Mouse (Mus musculus) gastrocnemius, adult 2 months (tissue): ENCODE data around the gene Parva. TPM values are rescaled to one million over a fixed set of nuclear protein-coding genes. Genes with fewer than 3 reads are reported as not detected.
A peak's percentile ranks its signal among the peaks of the same experiment; 100 is the strongest.

Experiments
- DNase-seq: peaks from one replicate; pipeline ENCODE4 v3.0.0; 2022
- H3K27ac ChIP-seq: fragments of 200-600 bp; 2 replicates; pipeline ENCODE4 v1.8.1; 2022; ENCODE audit warnings: mild to moderate bottlenecking
- H3K4me3 ChIP-seq: fragments of 200-600 bp; 2 replicates; pipeline ENCODE4 v1.8.1; 2022; ENCODE audit warnings: mild to moderate bottlenecking, moderate library complexity
- CTCF ChIP-seq: fragments of 200-600 bp; IDR thresholded peaks from 2 replicates; pipeline ENCODE4 v1.8.1; 2022; ENCODE audit warnings: antibody characterized with exemption, mild to moderate bottlenecking, moderate library complexity
- intact Hi-C: fragments of 180-260 bp; cut with DNase I; formaldehyde crosslinking; loops from one replicate; pipeline ENCODE4 v1.15.1; 2025
- long read RNA-seq, 2 experiments: library from polyadenylated mRNA; stranded (forward); transcript quantifications; one replicate each; pipeline ENCODE4 v2.0.0; 2021
- total RNA-seq, 2 experiments: library from RNA; stranded (reverse); gene quantifications; 2 replicates each; pipeline ENCODE4 v1.2.3; 2021

Gene Parva
- total RNA-seq: 10 to 100 TPM; 10.9 to 17.0 TPM
- long read RNA-seq, experiment 1, full-length matches to known transcripts: 11 of 15 reads
- long read RNA-seq, experiment 1, partial matches to known transcripts: 0 of 15 reads
- long read RNA-seq, experiment 1, other reads (novel, unspliced or antisense): 4 of 15 reads
- long read RNA-seq, experiment 2, full-length matches to known transcripts: 7 of 8 reads
- long read RNA-seq, experiment 2, partial matches to known transcripts: 0 of 8 reads
- long read RNA-seq, experiment 2, other reads (novel, unspliced or antisense): 1 of 8 reads

DNA sequence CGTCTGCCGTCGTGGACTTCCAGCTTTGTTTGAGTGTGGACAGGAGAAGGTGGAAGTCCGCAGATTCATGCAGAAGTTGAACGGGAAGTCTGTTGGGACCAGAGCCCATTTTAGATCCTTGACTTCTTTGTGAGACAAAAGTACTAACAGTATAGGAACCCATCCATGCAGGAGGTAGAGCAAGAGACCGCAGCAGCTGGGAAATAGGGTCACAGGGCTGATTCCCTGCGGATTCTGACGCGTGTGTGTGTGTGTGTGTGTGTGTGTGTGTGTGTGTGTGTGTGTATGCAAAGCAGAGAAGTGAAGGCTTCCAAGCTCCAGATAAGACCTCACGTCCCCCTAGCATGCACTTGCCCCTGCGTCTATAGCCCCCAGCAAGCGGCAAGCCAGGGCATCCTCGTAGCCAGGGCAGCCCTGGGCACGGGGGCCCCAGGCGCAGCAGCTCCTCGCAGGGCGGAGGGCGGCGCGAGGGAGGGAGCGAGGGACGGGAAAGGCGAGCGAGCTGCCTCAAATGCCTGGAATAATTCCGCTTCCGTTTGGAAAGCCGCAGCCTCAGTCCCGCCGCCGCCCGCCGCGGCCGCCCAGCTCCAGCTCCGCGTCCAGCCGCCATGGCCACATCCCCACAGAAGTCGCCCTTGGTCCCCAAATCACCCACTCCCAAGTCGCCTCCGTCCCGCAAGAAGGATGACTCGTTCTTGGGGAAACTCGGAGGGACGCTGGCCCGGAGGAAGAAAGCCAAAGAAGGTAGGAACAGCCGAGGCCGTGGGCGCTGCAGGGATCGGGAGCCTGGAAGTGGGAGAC is at the start of gene Parva:
Gene Parva, plus strand, starts transcription at position 149 of the 801 bp plus-strand sequence.
- Histone ChIP-seq H3K27ac (peak within 1 kb of the TSS; percentile 96), H3K4me3 (peak within 1 kb of the TSS; percentile 92)
- TF ChIP-seq CTCF: no peak
- peak; percentile 84 for DNase-seq
- intact Hi-C loops: no loop called here

DNA sequence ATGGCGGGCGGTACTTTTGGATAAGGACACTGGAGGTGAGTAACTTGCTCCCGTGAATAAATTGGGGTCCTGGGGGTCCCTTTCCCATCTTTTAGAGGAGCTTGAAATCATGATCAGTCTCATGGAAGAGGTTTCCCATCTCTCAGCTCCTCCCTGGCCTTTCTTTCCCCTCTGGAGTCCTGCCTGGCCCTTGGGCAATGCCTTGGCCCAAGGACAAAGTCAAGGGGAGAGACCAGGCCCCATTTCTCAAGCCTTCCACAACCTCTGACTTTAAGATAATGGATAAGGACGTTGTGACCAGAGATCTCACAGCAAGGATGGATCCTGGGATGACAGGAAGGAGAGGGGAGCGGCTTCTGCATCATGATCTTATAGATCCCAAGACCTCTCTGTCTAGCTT is 49.2 kb upstream of the Parva start:
- no peak overlapping the region for H3K4me3 ChIP-seq
- DNase-seq: no peak
- H3K27ac ChIP-seq: peak overlapping the region; percentile 12; the same call in 1 of the 2 replicates
- intact Hi-C loops: loop anchor here (5.0 kb wide), 1 partner anchor 489 kb away; no protein-coding TSS in a partner anchor
- TF ChIP-seq CTCF: no peak

DNA sequence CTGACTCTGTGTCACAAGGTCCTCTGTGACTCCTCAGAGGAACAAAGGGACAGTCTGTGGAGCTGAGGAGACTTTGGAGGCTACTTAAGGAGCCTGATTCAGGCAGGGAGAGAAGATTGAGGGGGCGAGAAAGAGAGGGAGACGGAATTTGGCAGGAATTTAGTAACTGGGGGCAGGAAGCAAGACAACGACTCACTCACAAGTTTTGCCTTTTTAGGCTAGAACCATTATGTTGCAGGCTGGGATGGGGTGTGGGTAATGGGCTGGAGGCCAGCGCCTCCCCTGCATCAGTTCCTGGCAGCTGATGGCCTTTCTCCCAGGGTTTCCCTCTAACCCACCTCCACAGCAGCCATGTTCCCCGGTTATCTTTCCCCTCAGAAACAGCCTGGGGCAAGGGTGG is 48.8 kb upstream of the Parva start:
- no peak overlapping the region for H3K27ac ChIP-seq
- TF ChIP-seq CTCF: no peak
- H3K4me3 ChIP-seq: no peak overlapping the region
- intact Hi-C loops: loop anchor here (5.0 kb wide), 1 partner anchor 489 kb away; no protein-coding TSS in a partner anchor
- no peak for DNase-seq

DNA sequence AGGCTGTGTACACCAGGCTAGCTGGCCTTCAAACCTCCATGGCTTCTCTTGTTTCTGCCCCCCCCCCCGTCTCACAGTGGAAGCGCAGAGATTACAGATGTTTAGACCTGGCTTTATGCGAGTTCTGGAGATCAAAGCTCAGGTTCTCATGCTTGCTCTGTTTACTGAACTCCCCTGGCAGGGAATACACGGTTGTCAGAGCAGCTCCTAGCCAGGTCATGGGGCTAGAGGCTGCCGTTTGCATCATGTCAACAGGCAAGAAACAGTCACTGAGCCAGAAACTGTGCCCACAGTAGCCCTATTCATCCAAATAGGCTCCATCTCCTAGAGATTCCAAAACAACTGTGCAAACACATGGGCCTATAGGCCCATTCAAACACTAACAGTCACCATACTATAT is 40.8 kb upstream of the Parva start:
- Histone ChIP-seq H3K27ac (no peak overlapping the region), H3K4me3 (no peak overlapping the region)
- DNase-seq: no peak
- intact Hi-C loops: no loop called here
- TF ChIP-seq CTCF: no peak

DNA sequence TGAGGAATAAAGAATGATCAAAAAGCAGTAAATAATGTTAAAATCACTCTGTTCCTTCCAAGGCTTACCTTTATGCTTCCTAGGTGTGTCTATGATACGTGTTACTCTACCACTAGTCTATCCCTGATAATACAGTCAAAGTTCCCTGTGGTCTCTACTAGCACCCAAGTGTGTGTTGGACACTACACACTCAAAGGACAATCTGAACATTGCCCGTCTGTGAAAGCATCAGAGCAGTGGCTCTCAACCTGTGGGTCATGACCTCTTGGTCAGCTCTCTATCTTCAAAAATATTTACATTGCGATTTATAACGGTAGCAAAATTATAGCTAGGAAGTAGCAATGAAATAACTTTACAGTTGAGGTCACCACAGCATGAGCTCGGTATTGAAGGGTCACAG is 39.4 kb upstream of the Parva start:
- Histone ChIP-seq H3K4me3 (no peak overlapping the region), H3K27ac (no peak overlapping the region)
- intact Hi-C loops: no loop called here
- no peak for TF ChIP-seq CTCF
- no peak for DNase-seq

DNA sequence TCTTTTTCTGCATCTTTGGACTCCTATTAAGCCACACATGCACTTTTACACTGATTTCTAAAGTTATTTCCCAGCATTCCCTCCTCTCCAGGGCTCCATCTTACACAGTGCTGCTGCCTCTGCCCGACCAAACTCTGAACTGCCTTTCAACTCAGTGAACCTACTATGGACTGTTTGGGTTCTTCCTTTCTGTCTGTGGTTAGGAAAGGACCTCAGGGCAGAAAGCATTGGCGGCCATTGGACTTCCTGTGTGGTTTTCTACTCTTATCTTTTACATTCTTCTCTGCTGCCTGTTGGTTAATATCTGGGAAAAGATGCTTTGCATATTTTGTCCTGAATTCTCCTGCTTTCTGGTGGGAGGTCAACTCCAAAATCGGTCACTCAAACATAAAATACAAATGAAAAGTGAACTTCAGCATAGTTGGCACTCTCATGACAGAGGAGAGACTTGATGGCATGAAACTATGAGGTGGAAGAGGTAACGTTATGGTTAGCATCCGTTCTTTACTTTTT is 38.9 kb upstream of the Parva start:
- TF ChIP-seq CTCF: no peak
- no peak for DNase-seq
- Histone ChIP-seq H3K4me3 (no peak overlapping the region), H3K27ac (no peak overlapping the region)
- intact Hi-C loops: no loop called here

DNA sequence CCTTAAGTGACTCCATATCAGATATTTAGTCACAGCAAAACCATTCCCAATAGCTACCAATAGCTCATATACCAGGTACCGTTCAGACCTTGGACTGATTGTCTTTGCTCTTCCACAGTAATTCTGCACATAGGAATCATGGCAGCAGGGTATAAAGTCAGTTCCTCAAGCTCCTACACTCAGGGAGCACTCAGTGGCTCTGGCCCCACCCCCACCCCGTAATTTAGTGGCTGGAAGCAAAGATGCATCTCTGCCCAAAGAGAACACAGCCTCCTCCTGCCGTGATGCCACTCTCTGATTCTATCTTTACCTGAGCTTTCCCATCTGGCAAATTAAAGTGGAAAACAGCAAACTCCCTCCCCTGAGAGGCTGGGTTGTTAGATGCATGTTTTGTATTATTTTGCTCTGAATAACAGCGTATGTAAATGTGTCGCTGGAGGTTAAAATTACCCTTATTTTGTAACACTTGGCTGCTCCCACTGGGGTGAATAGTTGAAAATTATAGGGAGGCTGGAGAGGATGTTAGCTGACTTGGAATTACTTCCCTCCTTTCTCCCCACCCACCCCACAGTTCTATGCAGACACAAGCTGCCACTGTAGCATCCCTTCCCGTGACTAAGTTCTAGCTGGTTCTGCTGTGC is 37.6 kb upstream of the Parva start:
- intact Hi-C loops: no loop called here
- DNase-seq: no peak
- Histone ChIP-seq H3K27ac (no peak overlapping the region), H3K4me3 (no peak overlapping the region)
- TF ChIP-seq CTCF: no peak

DNA sequence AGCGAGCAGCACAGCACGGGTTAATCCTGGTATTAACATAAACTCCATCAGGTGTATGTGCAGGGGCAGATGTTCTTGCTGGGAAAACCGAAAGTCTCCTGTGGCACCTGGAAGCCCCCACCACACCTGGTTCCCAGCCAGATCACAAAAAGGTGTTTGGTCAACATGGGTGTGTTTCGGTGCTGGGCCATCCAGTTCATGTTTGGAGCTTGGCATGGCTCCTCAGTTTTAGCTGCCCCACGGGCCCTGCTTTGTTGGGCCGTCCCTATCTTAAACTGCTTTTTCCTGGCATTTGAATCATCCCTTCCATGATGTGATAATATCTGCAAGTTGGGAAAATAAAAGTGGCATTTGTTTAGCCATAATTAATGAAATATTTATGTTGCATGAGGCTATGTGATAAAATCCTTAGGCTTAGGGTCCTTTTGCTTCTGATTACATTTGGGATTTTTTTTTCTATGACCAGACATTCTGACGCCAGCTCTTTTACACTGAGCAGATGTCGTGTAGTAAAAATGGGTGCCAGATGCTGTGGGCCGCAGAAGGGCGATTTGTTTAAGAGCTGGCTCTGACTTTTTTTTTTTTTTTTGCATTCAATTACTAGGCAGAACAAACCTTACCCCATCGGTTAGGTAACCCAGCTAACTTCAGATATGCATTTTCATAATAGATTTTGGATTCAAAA is 36.9 kb upstream of the Parva start:
- TF ChIP-seq CTCF: no peak
- H3K4me3 ChIP-seq: no peak overlapping the region
- intact Hi-C loops: no loop called here
- no peak overlapping the region for H3K27ac ChIP-seq
- no peak for DNase-seq

DNA sequence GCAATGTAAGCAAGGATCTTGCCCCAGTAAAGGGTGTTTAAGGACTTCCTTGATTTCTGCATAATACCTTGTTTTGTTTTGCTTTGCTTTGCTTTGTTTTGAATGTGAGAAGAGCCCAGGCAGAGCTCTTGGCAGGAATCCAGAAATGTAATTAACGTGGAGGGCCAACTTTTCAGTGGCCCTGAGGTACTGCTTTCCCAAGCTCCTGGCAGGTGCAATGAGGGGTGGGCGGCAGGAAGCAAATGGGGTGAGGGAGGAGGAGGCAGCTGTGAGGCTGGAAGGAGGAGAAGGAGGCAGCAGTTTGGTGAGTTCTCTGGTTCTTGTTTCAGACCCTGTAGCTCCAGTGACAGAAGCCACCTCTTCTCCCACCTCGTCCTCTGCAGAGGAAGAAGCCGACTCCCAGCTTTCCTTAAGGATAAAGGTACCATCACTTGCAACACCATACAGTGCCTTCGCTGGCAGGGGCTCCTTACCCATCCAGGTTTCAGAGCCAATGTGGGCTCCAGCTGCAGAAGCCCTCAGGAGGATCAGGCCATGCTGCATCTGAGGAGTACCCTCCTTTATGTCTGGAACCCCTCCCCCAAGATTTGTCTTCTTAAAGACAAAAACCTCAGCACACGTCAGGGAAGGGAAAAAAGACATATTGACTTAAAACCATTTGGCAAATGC is 36.2 kb upstream of the Parva start:
- TF ChIP-seq CTCF: no peak
- Histone ChIP-seq H3K4me3 (no peak overlapping the region), H3K27ac (no peak overlapping the region)
- no peak for DNase-seq
- intact Hi-C loops: no loop called here

DNA sequence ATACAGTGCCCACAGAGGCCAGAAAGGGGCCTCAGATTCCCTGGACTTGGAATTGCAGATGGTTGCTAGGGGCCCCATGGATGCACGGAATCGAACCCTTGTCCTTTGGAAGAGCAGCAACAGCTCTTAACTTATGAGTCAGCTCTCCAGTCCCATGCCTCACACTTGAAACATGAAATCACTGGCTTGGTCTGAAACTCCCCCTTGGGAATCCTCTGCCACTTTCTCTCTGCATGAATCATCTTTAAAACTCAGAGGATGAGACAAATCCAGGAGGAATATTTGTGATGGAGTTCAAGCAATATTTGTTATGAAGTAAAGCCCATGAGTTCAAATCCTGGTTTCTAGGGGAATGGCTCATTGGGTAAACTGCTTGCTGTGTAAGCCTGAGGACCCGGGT is 29.5 kb upstream of the Parva start:
- no peak for TF ChIP-seq CTCF
- no peak for DNase-seq
- Histone ChIP-seq H3K27ac (no peak overlapping the region), H3K4me3 (no peak overlapping the region)
- intact Hi-C loops: no loop called here

DNA sequence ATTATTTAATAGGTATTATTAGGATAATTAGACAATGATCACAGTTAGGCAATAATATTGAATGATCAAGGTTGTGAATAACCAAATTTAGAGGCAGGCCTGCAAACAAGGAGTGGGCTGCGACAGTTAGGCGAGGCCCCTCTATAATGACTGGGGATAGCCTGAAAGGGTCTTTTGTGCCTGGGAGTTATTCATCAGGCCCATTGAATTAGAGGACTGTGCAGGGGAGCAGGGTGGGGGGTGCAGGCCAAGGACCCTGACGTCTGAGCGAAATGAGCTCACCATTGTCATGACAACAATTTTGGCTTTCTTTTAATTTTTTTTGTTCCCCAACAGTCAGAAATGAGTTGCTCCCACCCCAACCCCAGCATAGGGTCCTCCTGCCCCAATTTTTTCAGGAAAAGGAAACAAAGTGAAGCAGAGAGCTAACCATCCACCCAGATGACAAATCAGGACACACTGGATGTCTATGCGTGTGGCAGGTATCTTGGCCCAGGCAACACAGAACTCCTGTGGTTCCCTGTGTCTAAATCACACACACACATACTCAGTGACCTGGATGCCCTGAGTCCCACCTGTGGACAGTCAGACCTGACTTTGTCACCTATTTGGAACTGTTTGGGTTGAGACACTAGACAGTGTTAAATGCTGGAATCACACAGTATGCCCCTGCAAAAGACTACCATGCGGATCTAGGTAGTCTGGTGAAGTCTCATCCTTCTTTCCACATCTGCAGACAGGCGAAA is 27.7 kb upstream of the Parva start:
- no peak for DNase-seq
- intact Hi-C loops: loop anchor here (2.0 to 5.0 kb wide), 4 partner anchors 68 to 733 kb away; partner anchors contain the start of gene Tead1
- Histone ChIP-seq H3K4me3 (no peak overlapping the region), H3K27ac (no peak overlapping the region)
- TF ChIP-seq CTCF: no peak
